Mouse (Mus musculus): ENCODE results near the gene Pyy.

- TF ChIP-seq CTCF (IDR thresholded peaks at IDR 0.05; ENCODE audit: low read depth, low read length) = no peak
- TF ChIP-seq GATA2 (IDR thresholded peaks at IDR 0.05; ENCODE audit: borderline replicate concordance, low read depth, low read length) = no peak
- TF ChIP-seq TAL1 (conservative IDR thresholded peaks at IDR 0.05; ENCODE audit: low read depth, low read length) = no peak
Measured at GRCm38 (mm10) chr11:102087081-102087751, 20.4 kb downstream of the Pyy start.
